ENCODE assay signal across 9 mouse cellular contexts in genomic region chr8:85526105-85526504, GRCm38 (mm10). TPM values are rescaled to one million over a fixed set of nuclear protein-coding genes. Genes with fewer than 3 reads are reported as not detected.
A peak's percentile ranks its signal among the peaks of the same experiment; 100 is the strongest.
DNase-seq lines count a peak whose midpoint lies in the region; TF ChIP-seq lines count a peak whose summit lies in the region.
"Had no signal": no experiment of that assay in that cellular context is flagged by ENCODE, and none has a peak within 500 bp of the region (broad histone marks: within the 10 kb centered on the region; RNA-seq: fewer than 3 reads in every experiment).

No protein-coding gene starts in this region.

- no peak overlapping the region for H3K27ac ChIP-seq in ES-E14 (ENCODE audit: insufficient read depth, low read depth, low read length, poor library complexity, severe bottlenecking)
- H3K27ac ChIP-seq in gastrocnemius, adult 2 months: peak overlapping the region; percentile 96
- H3K27ac ChIP-seq: neural tube, embryonic 13.5 days had no signal

- H3K9me3 ChIP-seq in ES-E14 (ENCODE audit: control insufficient read depth, insufficient read depth, low read depth, low read length): no peaks in the 10 kb centered on the region
- H3K9me3 ChIP-seq: neural tube, embryonic 13.5 days had no signal

- DNase-seq in kidney, adult 9 months: peak; percentile 57
- no peak for DNase-seq in kidney, adult 11 months
- DNase-seq in ES-E14 (ENCODE audit: low read depth, low spot score): peak; percentile 58
- peak; percentile 51 for DNase-seq in c-Kit-positive CD71-positive TER-119-negative erythroid progenitor cells, embryonic 14.5 days (ENCODE audit: low read depth)
- peak; percentile 77 for DNase-seq in gastrocnemius, adult 2 months
- DNase-seq in layer of hippocampus, postnatal 14 days (ENCODE audit: low spot score in 2 of 2): peak; percentile 59 to 65
- peak; percentile 76 for DNase-seq in naive thymus-derived CD4-positive, alpha-beta T cell, adult 2 months (ENCODE audit: low read depth)
- DNase-seq in thymus, postnatal 36 days: peak; percentile 41 to 49

- no peak overlapping the region for H3K4me3 ChIP-seq in ES-E14 (ENCODE audit: insufficient read depth in 1 of 2, low read depth in 1 of 2, low read length in 2 of 2, poor library complexity in 1 of 2, severe bottlenecking in 1 of 2)
- H3K4me3 ChIP-seq in gastrocnemius, adult 2 months: no peak overlapping the region
- H3K4me3 ChIP-seq: neural tube, embryonic 13.5 days had no signal

- H3K9ac ChIP-seq in ES-E14 (ENCODE audit: insufficient read depth, low read depth, low read length, poor library complexity, severe bottlenecking): no peak overlapping the region
- H3K9ac ChIP-seq: neural tube, embryonic 13.5 days had no signal

- in situ Hi-C loops in ES-E14 (cut with MboI; ENCODE audit: low sequenced_read_pairs in 2 of 2, unreplicated experiment in 2 of 2): no loop called here

- peak; percentile 91 for TF ChIP-seq CTCF in gastrocnemius, adult 2 months (IDR thresholded peaks at IDR 0.05)

- intact Hi-C loops in gastrocnemius, adult 2 months (cut with DNase I): loop anchor here (1.0 kb wide), 1 partner anchor 70 kb away; no protein-coding TSS in a partner anchor

- H3K4me1 ChIP-seq in ES-E14 (ENCODE audit: control insufficient read depth in 2 of 2, insufficient read depth in 2 of 2, low read length in 2 of 2, poor library complexity in 1 of 2): peaks cover 1 to 6% of the 10 kb centered on the region in 2 experiments; a peak in 1 of 4 replicates
- H3K4me1 ChIP-seq: neural tube, embryonic 13.5 days had no signal

- peaks cover 29% of the 10 kb centered on the region; the same call in 1 of the 2 replicates for H3K36me3 ChIP-seq in ES-E14 (ENCODE audit: control insufficient read depth, insufficient read depth, low read length, poor library complexity, severe bottlenecking)

TF ChIP-seq in ES-E14, 5 proteins besides CTCF, POLR2A, EP300 and RAD21:
- TF ChIP-seq ZC3H11A (IDR thresholded peaks at IDR 0.05; ENCODE audit: borderline replicate concordance, low read depth, low read length) (0 out of 2 replicates have a peak, but pooled peaks have one; percentile 72), ZNF384 (IDR thresholded peaks at IDR 0.05; ENCODE audit: low read depth, low read length) (no peak)

RNA-seq across cellular contexts. Expression of gene Dnaja2, which starts 29.0 kb away (rescaled TPM):
- total RNA-seq in ES-E14 (2012; rRNA removed): 103 and 158 TPM in 2 replicates
- 100 to 1,000 TPM; 204 to 232 TPM for total RNA-seq in gastrocnemius, adult 2 months (2021)
- 100 to 1,000 TPM; 164 to 178 TPM for total RNA-seq in layer of hippocampus, postnatal 14 days (2021)

RNA-seq across cellular contexts. Expression of gene Gpt2, which starts 33.7 kb away (rescaled TPM):
- total RNA-seq in ES-E14 (2012; rRNA removed): 31.9 and 46.4 TPM in 2 replicates
- total RNA-seq in gastrocnemius, adult 2 months (2021): 100 to 1,000 TPM; 203 to 433 TPM
- 10 to 100 TPM; 80.5 to 82.4 TPM for total RNA-seq in layer of hippocampus, postnatal 14 days (2021)
